Mouse (Mus musculus) lung, embryonic 14.5 days (tissue): Measurements from ENCODE around the gene Oser1. TPM values are rescaled to one million over a fixed set of nuclear protein-coding genes. Genes with fewer than 3 reads are reported as not detected.
A peak's percentile ranks its signal among the peaks of the same experiment; 100 is the strongest.

Experiments used
- ATAC-seq: fragments of 200-750 bp; cut with Nextera tagmentation; 2 replicates; pipeline ENCODE4 v1.8.0; 2017; ENCODE audit warnings: mild to moderate bottlenecking, moderate TSS enrichment, moderate library complexity; ENCODE audit not compliant: insufficient read depth
- DNase-seq: peaks from one replicate; pipeline ENCODE4 v3.0.0-alpha.2; 2015
- H3K27ac ChIP-seq: fragments of 300-500 bp; sonication (generic); 2 replicates; pipeline ENCODE4 v1.5.1; 2014; ENCODE audit warnings: low read depth, mild to moderate bottlenecking, moderate library complexity
- H3K27me3 ChIP-seq: fragments of 300-500 bp; sonication (generic); 2 replicates; pipeline ENCODE4 v1.6.1; 2014; ENCODE audit warnings: low read length, control low read depth; ENCODE audit not compliant: insufficient read depth
- H3K36me3 ChIP-seq: fragments of 300-500 bp; sonication (generic); 2 replicates; pipeline ENCODE4 v1.6.1; 2014; ENCODE audit warnings: control low read depth; ENCODE audit not compliant: insufficient read depth
- H3K4me1 ChIP-seq: fragments of 300-500 bp; sonication (generic); 2 replicates; pipeline ENCODE4 v1.6.1; 2014; ENCODE audit warnings: antibody characterized with exemption, control low read depth; ENCODE audit not compliant: insufficient read depth
- H3K4me2 ChIP-seq: fragments of 300-500 bp; sonication (generic); 2 replicates; pipeline ENCODE4 v1.6.1; 2014; ENCODE audit warnings: mild to moderate bottlenecking
- H3K4me3 ChIP-seq: fragments of 300-500 bp; sonication (generic); 2 replicates; pipeline ENCODE4 v1.5.1; 2014; ENCODE audit warnings: low read depth, low read length
- H3K9ac ChIP-seq: fragments of 300-500 bp; sonication (generic); 2 replicates; pipeline ENCODE4 v1.6.1; 2014
- H3K9me3 ChIP-seq: fragments of 300-500 bp; sonication (generic); 2 replicates; pipeline ENCODE4 v1.6.1; 2016; ENCODE audit warnings: low read depth, low read length, control low read depth
- CTCF ChIP-seq: IDR thresholded peaks from 2 replicates; pipeline ENCODE4 v1.5.1; 2016; ENCODE audit warnings: antibody characterized with exemption, low read depth
- WGBS: fragments of 180-500 bp; shearing (Covaris S2); extraction: QIAGEN DNeasy Blood & Tissue Kit; methylation state at CpG from one replicate; pipeline ENCODE4 v1.1.7; 2014; 5-methylcytosine and 5-hydroxymethylcytosine counted together
- polyA plus RNA-seq: library from polyadenylated mRNA; unstranded; fragments of >200 nt; fragmentation: Nextera tagmentation; extraction: Ambion mirVana; gene quantifications from 2 replicates; pipeline ENCODE4 v1.2.1, GENCODE M21; 2014

The Oser1 gene
- polyA plus RNA-seq = 90.7 and 91.9 TPM in 2 replicates

DNA sequence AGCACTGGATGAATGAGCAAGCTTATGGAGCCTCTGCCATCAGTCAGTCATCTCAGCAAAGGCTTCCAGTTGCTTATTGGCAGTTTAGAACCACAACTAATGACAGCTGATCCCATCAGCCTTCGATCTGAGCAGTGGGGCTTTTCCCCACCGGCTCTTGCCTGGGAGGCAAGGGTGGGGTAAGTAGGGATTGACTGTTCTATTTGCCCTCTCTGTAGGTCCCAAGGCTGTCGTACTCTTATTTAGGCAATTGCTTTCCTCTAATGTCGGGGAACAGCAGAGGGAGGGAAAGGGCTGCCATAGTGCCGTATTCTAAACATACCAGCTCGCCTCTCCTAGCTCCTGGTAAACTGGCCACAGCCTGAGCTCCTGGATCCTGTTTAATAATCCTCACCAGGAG is at the start of gene Oser1:
Oser1 (minus strand) TSS at position 101 of the 400 bp plus-strand sequence.
- Histone ChIP-seq H3K36me3 (no peaks in the 10 kb centered on the region), H3K27me3 (no peaks in the 10 kb centered on the region), H3K4me2 (no peak within 1 kb of the TSS), H3K9ac (no peak within 1 kb of the TSS), H3K27ac (no peak within 1 kb of the TSS), H3K4me3 (no peak within 1 kb of the TSS), H3K4me1 (peaks cover 4% of the 10 kb centered on the region), H3K9me3 (no peaks in the 10 kb centered on the region)
- DNase-seq (no peak), ATAC-seq (no peak)
- TF ChIP-seq CTCF = no peak
- 78% methylated on average over 6 of the region's 6 CpGs for WGBS

DNA sequence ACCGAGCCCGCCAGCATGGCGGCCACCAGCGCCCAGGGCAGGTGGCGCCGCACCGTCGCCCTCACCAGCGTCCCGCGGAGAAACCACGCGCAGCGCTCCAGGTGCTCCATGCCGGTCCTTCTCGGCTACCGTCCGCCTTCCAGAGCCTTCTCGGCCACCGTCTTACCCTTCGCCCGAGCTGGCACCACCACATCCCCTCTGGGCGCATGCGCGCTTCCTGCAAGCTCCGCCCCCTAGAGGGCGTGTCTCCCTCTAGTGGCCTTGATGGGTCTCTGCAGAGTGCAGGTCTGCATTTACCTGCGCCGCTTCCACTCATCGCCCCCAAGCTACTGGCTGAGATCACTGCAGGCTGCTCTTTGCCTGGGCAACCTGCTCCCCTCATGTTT is 48.0 kb upstream of the Oser1 start, which contains the start of gene Fitm2:
Fitm2 (minus strand) TSS at position 164 of the 386 bp plus-strand sequence.
- no peak within 1 kb of the TSS for H3K27ac ChIP-seq

DNA sequence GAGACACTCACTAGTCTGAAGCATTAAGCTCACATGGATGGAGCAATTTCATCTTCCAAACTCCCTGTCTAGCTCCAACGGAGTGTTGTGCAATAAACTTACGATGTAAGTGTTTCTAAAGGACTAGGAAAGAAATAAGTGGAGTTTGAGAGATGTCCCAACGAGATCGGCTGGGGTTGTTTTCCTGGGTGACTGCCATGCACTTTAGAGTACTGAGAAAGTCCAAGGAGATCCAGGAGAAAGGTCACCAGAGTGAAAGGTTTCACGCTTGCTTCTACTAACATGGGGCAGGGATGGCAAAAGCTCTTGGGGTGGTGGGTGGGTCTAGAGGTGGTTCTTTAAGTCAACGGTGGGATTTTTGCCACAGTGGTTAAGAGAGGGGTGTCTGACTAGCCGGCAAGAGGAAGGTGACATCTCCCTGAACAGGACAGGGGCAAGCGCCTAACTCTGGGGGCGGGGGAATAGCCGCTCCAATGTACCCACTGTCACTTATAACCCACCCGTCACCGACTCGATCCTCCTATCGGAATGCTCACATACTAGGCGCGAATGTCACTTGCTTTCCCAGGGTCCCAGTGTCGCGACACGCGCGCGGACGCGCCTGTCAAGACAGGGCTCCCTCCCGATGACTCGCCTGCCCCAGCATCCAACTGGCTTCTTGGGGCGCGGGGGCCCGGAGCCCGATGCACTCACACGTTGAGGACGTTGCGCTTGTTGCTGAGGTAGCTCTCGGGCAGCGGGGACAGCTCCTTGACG is 47.4 kb upstream of the Oser1 start:
- TF ChIP-seq CTCF = no peak
- peak overlapping the region; percentile 92 for H3K4me2 ChIP-seq

More for the DNA sequence above, 48.0 kb upstream of the Oser1 start, which contains the start of gene Fitm2:
- under 1% methylated on average over 30 of the region's 30 CpGs for WGBS
- H3K4me2 ChIP-seq = peak within 1 kb of the TSS; percentile 92
- H3K4me1 ChIP-seq = peaks cover 8% of the 10 kb centered on the region; the same call in 1 of the 2 replicates
- peaks cover 21% of the 10 kb centered on the region; the same call in 1 of the 2 replicates for H3K36me3 ChIP-seq
- peak; percentile 99 for TF ChIP-seq CTCF
- DNase-seq (peak; percentile 97), ATAC-seq (peak; percentile 97)
- peak within 1 kb of the TSS; percentile 86 for H3K4me3 ChIP-seq
- no peaks in the 10 kb centered on the region for H3K27me3 ChIP-seq
- peak within 1 kb of the TSS; percentile 83 for H3K9ac ChIP-seq
- H3K9me3 ChIP-seq = no peaks in the 10 kb centered on the region

GRCm38 (mm10) chr2:163471136-163471535 is 46.6 kb upstream of the Oser1 start:
- no peak for DNase-seq
- Histone ChIP-seq H3K36me3 (peaks cover 21% of the 10 kb centered on the region; the same call in 1 of the 2 replicates), H3K27ac (no peak overlapping the region), H3K9ac (peak overlapping the region; percentile 83; the same call in 1 of the 2 replicates), H3K4me1 (peaks cover 8% of the 10 kb centered on the region; the same call in 1 of the 2 replicates), H3K4me2 (peak overlapping the region; percentile 92), H3K9me3 (no peaks in the 10 kb centered on the region), H3K27me3 (no peaks in the 10 kb centered on the region), H3K4me3 (peak overlapping the region; percentile 86; the same call in 1 of the 2 replicates)
- no peak for TF ChIP-seq CTCF
- 71% methylated on average over 3 of the region's 3 CpGs for WGBS
- no peak for ATAC-seq

More for the DNA sequence above, 47.4 kb upstream of the Oser1 start:
- 3% methylated on average over 36 of the region's 36 CpGs for WGBS
- H3K27me3 ChIP-seq = no peaks in the 10 kb centered on the region
- H3K36me3 ChIP-seq = peaks cover 21% of the 10 kb centered on the region; the same call in 1 of the 2 replicates
- ATAC-seq = peak; percentile 68
- H3K9me3 ChIP-seq = no peaks in the 10 kb centered on the region
- peak overlapping the region; percentile 86 for H3K4me3 ChIP-seq
- H3K9ac ChIP-seq = peak overlapping the region; percentile 83
- peak; percentile 4 for DNase-seq
- no peak overlapping the region for H3K27ac ChIP-seq
- peaks cover 8% of the 10 kb centered on the region; the same call in 1 of the 2 replicates for H3K4me1 ChIP-seq

DNA sequence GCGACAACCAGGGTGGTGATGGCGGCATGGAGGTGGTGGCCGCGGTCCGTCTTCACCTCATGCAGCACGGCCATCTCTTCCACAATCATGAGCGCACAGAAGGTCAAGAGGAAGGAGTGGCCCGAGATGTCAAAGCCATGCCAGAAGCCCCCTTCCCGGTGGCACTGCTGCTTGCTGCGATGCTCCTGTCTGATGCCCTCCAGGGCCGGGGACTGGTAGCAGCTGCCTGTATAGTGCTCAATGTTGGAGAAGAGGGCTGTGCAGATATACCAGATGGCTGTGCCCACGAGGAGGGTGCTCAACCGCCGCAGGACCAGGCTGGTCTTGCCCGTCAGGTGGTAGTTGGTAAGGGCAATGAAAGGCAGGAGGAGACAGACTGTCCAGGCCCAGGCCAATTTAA is 45.2 kb upstream of the Oser1 start:
- no peak overlapping the region for H3K4me2 ChIP-seq
- H3K27me3 ChIP-seq = no peaks in the 10 kb centered on the region
- ATAC-seq (no peak), DNase-seq (no peak)
- peaks cover 8% of the 10 kb centered on the region; the same call in 1 of the 2 replicates for H3K4me1 ChIP-seq
- WGBS = 92% methylated on average over 15 of the region's 15 CpGs
- H3K4me3 ChIP-seq = no peak overlapping the region
- no peak overlapping the region for H3K27ac ChIP-seq
- no peak overlapping the region for H3K9ac ChIP-seq
- TF ChIP-seq CTCF = no peak
- H3K36me3 ChIP-seq = peaks cover 21% of the 10 kb centered on the region; the same call in 1 of the 2 replicates
- H3K9me3 ChIP-seq = no peaks in the 10 kb centered on the region

DNA sequence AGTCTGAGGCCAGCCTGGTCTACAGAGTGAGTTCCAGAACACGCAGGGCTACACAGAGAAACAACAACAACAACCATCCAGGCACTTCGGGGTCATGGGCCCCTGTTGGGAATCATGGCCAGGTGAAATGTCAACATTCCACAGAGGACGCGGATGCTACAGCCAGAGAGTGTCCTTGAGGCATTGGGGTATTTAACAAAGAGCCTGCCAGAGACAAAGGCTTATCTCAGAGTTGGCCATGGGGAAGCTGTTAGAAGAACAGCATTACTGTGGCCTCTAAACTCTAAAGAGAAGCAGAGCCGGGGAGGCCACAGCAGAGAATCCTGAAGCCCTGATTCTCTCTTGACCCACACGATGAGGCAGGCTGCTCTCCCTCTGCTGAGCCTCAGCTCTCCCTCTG is 44.4 kb upstream of the Oser1 start:
- Histone ChIP-seq H3K4me3 (no peak overlapping the region), H3K9me3 (no peaks in the 10 kb centered on the region), H3K4me2 (no peak overlapping the region), H3K4me1 (peaks cover 8% of the 10 kb centered on the region; the same call in 1 of the 2 replicates), H3K27ac (no peak overlapping the region), H3K9ac (no peak overlapping the region), H3K27me3 (no peaks in the 10 kb centered on the region), H3K36me3 (peaks cover 21% of the 10 kb centered on the region; the same call in 1 of the 2 replicates)
- WGBS = 91% methylated on average over 6 of the region's 6 CpGs
- DNase-seq (no peak), ATAC-seq (no peak)
- TF ChIP-seq CTCF = no peak

GRCm38 (mm10) chr2:163467585-163467984 is 43.1 kb upstream of the Oser1 start:
- H3K4me3 ChIP-seq = no peak overlapping the region
- TF ChIP-seq CTCF = no peak
- no peaks in the 10 kb centered on the region for H3K9me3 ChIP-seq
- ATAC-seq (no peak), DNase-seq (no peak)
- H3K27me3 ChIP-seq = no peaks in the 10 kb centered on the region
- WGBS = 81% methylated on average over 6 of the region's 6 CpGs
- no peak overlapping the region for H3K27ac ChIP-seq
- peaks cover 8% of the 10 kb centered on the region; the same call in 1 of the 2 replicates for H3K4me1 ChIP-seq
- H3K4me2 ChIP-seq = no peak overlapping the region
- H3K36me3 ChIP-seq = peaks cover 21% of the 10 kb centered on the region; the same call in 1 of the 2 replicates
- no peak overlapping the region for H3K9ac ChIP-seq
